Mouse (Mus musculus): Measurements from ENCODE around the gene Rarb. TPM values are rescaled to one million over a fixed set of nuclear protein-coding genes. Genes with fewer than 3 reads are reported as not detected.
A peak's percentile ranks its signal among the peaks of the same experiment; 100 is the strongest.
"Not testable (repeated sequence)": the region's sequence is repeated elsewhere in the genome, so short reads cannot be mapped to it uniquely, and the experiment has no call there.

Gene Rarb
- total RNA-seq (2021): 10 to 100 TPM in 1 of 2 experiments, 1 to 10 TPM in 1; 7.0 to 11.0 TPM
- long read RNA-seq, experiment 1, transcript Rarb-201 (8 exons, 3,108 nt): major isoform, 14 of 18 reads
- long read RNA-seq, experiment 1, partial matches to known transcripts: 0 of 18 reads
- long read RNA-seq, experiment 1, other reads (novel, unspliced or antisense): 4 of 18 reads
- long read RNA-seq, experiment 2, transcript Rarb-201 (8 exons, 3,108 nt): major isoform, 12 of 15 reads
- long read RNA-seq, experiment 2, partial matches to known transcripts: 0 of 15 reads
- long read RNA-seq, experiment 2, other reads (novel, unspliced or antisense): 3 of 15 reads

GRCm38 (mm10) chr14:16818602-16819250, at the start of gene Rarb:
Rarb (minus strand) TSS chr14:16819156.
- no peak for DNase-seq

DNA sequence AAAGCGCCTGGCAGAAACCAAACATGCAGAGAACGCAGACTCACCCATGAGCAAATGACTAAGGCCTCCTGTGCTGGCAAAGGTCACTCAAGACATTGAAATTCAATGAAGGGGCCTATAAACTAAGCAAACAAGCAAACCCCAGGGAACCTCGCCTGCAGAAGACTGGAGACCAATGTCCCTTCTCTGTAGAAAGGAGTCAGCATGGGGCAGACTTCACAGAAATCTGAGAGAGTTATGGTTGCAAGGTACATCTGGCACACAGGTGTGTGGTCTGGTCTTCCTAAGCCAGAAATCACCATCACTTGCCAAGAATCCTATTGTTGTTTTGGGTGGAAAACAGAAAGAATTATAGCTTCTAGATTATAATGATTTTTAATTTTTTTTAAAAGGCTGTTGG, 23.1 kb upstream of the Rarb start:
- no peak for DNase-seq

DNA sequence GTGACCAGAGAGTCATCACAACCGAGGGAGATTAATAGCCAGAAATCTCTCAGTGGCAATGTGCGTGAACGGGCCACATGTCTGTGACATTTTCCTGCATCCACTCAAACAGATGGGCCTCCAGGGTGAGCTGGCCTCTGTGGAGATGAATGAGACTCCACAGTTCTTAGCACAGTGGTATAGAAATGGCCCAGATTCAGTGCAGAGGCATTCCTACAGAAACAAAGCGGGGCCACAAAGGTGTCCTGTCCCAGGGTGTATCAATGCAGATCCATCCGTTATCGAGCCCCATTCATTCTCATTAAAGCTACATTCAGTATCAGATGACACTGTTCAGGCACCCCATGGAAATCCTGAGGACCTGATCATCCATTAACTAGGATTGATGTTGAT, 22.6 kb upstream of the Rarb start:
- no peak for DNase-seq

GRCm38 (mm10) chr14:16840951-16841596, 22.1 kb upstream of the Rarb start:
- peak; percentile 44 for DNase-seq

DNA sequence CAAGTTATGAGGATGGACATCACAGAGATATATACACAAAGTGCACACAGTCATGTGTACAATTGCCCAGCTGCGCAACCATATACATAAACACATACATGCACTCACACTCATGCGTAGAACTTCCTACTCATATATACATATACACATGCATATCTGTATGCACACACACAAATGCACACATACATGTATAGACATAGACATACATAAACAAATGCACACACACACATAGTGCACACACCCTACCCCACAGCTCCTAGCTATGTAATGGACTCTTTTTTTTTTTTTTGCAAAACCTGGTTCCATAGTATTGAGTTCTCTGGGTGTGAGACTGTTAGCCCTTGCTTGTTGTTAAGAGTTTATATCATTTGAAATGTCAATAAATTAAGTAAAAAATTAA, 21.2 kb upstream of the Rarb start:
- no peak for DNase-seq

DNA sequence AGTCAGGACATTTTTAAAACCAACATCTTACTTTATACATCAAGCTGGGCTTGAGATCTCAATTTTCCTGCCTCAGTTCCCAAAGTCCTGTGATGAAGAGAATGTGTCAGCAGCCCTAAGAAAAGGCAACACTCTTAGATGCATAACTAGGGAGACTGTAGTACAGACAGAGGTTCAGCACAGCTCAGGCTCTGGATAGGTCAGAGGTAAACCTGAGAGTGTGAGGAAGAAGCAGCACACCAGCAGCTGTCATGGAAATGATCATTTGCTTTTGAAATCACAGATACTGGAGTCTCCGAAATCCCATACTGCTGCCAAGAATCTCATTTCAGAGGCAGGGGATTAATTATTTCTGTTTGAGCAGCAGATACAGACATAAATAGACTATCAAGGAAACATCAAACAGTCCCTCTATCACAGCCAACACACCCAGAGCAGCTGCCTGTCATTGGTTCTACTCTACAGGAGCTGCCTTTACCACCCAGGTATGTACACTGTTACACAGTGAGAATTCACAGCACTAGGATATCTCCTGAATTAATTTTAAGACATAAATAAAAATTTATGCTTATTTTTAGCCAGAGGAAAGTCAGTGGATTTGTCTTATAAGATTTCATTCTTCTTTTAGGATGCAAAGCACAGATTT, 3.7 kb downstream of the Rarb start:
- no peak for DNase-seq

DNA sequence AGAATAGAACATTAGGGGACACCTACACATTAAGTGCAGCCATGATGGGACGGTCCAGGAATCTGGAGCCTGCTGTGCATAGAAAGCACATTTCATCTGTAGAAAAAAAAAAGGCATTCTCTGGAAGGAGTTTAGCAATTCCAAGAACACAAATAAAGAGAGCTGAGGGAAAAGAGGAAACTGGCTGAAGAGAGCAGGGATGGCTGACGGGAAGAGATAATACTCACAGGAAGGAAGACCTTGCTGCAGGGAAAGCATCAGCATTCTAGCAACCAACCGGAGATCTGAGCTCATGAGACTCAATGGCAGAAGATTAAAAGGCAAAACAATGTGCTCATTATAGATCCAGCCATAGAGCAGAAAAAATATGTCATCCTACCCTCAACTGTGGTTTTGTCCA, 12.8 kb downstream of the Rarb start:
- DNase-seq: no peak

GRCm38 (mm10) chr14:16790161-16790560, 28.8 kb downstream of the Rarb start:
- no peak for DNase-seq

- no peak for DNase-seq
Observed at GRCm38 (mm10) chr14:16781942-16782541, 36.9 kb downstream of the Rarb start.

GRCm38 (mm10) chr14:16776723-16777381, 42.1 kb downstream of the Rarb start:
- no peak for DNase-seq

GRCm38 (mm10) chr14:16772927-16773326, 46.0 kb downstream of the Rarb start:
- no peak for DNase-seq

- no peak for DNase-seq
Observed at GRCm38 (mm10) chr14:16765891-16766290, 53.1 kb downstream of the Rarb start.

GRCm38 (mm10) chr14:16762773-16763172, 56.2 kb downstream of the Rarb start:
- DNase-seq: no peak

DNA sequence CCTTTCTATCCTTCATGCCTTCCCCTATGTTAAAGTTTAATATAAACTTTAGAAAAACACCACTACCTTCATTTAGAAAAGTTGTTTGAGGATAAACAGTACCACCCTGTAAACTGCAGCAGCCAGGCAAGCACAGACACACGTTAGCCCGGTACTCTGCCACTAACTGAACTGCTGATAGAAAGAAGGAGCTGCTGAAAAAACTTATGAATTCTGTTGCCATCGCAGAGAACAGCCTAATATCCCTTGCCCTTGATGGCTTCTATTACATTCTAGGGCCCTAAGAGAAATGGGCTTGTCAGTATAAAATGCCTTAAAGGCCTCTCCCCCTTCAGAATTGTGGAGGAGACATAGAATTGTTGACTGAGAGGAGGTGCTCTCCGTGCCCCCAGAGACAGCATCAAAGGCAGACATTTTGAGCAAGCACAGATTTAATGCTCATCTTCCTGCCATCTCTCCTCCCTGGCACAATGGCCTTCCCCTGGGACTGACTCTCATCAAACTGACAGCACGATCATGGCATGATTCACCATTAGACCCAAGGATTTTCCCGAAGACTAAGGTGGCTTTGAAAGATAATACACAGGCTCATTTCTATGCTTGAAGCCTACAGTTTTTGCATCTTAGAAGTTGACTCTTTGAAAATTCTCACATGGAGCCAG, 60.1 kb downstream of the Rarb start:
- DNase-seq: no peak

GRCm38 (mm10) chr14:16755601-16756000, 63.4 kb downstream of the Rarb start:
- not testable (repeated sequence) for DNase-seq

DNA sequence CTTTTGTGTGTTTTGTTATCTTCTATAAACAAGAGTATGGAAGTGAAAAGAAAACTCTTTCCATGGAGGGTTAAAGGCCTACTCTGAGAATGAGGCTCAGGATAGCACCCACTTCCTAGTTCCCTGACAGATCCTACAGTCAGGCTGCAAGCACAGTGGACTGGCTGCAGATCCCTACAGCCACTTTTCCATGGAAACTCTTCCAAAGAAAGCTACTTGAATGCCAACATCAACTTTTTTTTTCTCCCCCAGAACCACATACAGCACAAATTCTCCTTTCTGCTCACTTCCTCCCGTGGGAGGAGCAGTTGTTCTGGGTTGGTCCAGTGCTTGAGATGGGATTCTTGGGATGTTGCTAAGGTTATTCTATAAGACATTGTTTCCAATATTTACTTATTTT, 66.3 kb downstream of the Rarb start:
- no peak for DNase-seq

GRCm38 (mm10) chr14:16746982-16747578, 71.9 kb downstream of the Rarb start:
- no peak for DNase-seq

- no peak for DNase-seq
Observed at GRCm38 (mm10) chr14:16740982-16741739, 77.8 kb downstream of the Rarb start.

GRCm38 (mm10) chr14:16738538-16738937, 80.4 kb downstream of the Rarb start:
- no peak for DNase-seq

DNA sequence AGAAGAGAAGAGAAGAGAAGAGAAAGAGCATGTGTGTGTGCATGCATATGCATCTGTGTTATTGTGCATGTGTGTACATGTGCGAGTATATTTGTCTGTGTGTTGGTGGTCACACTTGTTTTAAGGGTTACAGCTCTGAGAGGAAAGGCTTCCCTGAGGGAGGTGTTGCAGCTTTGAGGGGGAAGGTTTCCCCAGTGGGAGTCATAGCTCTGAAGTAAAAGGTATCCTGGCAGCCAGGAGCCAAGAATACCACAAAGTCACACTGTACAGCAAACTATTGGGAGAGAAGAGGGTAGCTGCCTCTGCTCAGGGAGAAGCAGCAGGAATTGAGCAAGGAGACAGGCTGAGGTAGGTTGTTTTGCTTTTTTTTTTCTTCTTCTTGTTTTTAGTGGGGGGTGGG, 81.2 kb downstream of the Rarb start:
- no peak for DNase-seq

Data from gastrocnemius, postnatal 10 days (tissue).